Mouse (Mus musculus): ENCODE results near the gene Dok4.

- TF ChIP-seq TAL1 (IDR thresholded peaks at IDR 0.05; ENCODE audit: low read length): no peak
- TF ChIP-seq GATA1 (IDR thresholded peaks at IDR 0.05; ENCODE audit: low read length): no peak
Measured at GRCm38 (mm10) chr8:94870003-94870402, 6.1 kb downstream of the Dok4 start.

All from erythroblast, embryonic 14.5 days (primary cell).